In the genomic region with DNA sequence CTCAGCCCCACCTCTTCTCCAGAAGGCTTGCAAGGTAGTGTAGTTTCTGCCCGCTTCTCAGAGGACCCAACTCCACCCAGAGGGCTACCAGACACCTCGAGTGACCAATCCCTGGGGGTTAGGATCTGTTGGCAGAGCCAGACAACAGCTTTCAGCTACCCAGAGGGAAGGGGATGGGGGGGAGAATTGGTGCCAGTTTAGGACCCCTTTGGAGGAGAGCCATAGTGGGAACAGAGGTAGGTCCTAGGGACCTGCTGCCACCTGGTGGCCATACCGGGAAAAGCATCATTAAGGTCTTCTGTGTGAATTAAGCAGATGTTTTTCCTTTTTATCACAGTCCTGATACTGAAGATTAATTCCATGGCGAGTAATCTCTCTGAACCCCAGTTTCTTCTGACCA, we compare ENCODE assay signal across 8 mouse cellular contexts. TPM values are rescaled to one million over a fixed set of nuclear protein-coding genes. Genes with fewer than 3 reads are reported as not detected.
DNase-seq lines count a peak whose midpoint lies in the region; ATAC-seq and TF ChIP-seq lines count a peak whose summit lies in the region.

No protein-coding gene starts in this region.

- H3K36me3 ChIP-seq in heart, embryonic 12.5 days = no peaks in the 10 kb centered on the region
- no peaks in the 10 kb centered on the region for H3K36me3 ChIP-seq in embryonic facial prominence, embryonic 15.5 days
- H3K36me3 ChIP-seq in midbrain, postnatal 0 days (ENCODE audit: insufficient read depth, low read length) = no peaks in the 10 kb centered on the region

- peaks cover 43% of the 10 kb centered on the region for H3K27me3 ChIP-seq in heart, embryonic 12.5 days (replicated peaks)
- H3K27me3 ChIP-seq in embryonic facial prominence, embryonic 15.5 days = no peaks in the 10 kb centered on the region
- no peaks in the 10 kb centered on the region; the same call in none of the 2 replicates for H3K27me3 ChIP-seq in midbrain, postnatal 0 days (ENCODE audit: insufficient read depth, low read length)

- no peak for TF ChIP-seq POLR2A in bone marrow macrophage, adult 2 months (IDR thresholded peaks at IDR 0.05; ENCODE audit: borderline replicate concordance, low read depth, low read length)

- ATAC-seq in heart, embryonic 12.5 days (ENCODE audit: insufficient number of reproducible peaks, low FRiP score) = no peak
- peak; percentile 26; the same call in 1 of the 2 replicates for ATAC-seq in embryonic facial prominence, embryonic 15.5 days (ENCODE audit: insufficient number of reproducible peaks, low FRiP score, low TSS enrichment, low read depth)
- ATAC-seq in midbrain, postnatal 0 days (ENCODE audit: low FRiP score) = no peak

- no peaks in the 10 kb centered on the region for H3K4me1 ChIP-seq in heart, embryonic 12.5 days (replicated peaks)
- H3K4me1 ChIP-seq in bone marrow macrophage, adult 2 months (ENCODE audit: control insufficient read depth, insufficient read depth, low read length) = no peaks in the 10 kb centered on the region
- no peaks in the 10 kb centered on the region for H3K4me1 ChIP-seq in embryonic facial prominence, embryonic 15.5 days
- no peaks in the 10 kb centered on the region for H3K4me1 ChIP-seq in midbrain, postnatal 0 days (ENCODE audit: insufficient read depth, low read length)

- H3K4me3 ChIP-seq in heart, embryonic 12.5 days = no peak overlapping the region
- H3K4me3 ChIP-seq in bone marrow macrophage, adult 2 months (ENCODE audit: insufficient read depth, low read length) = no peak overlapping the region
- no peak overlapping the region for H3K4me3 ChIP-seq in embryonic facial prominence, embryonic 15.5 days (replicated peaks)
- H3K4me3 ChIP-seq in midbrain, postnatal 0 days (ENCODE audit: low read depth, low read length) = no peak overlapping the region

- WGBS in heart, embryonic 12.5 days = 16% methylated on average over 4 of the region's 4 CpGs
- 13% methylated on average over 4 of the region's 4 CpGs for WGBS in embryonic facial prominence, embryonic 15.5 days
- WGBS in midbrain, postnatal 0 days = 20% methylated on average over 4 of the region's 4 CpGs

- peak; percentile 92 for DNase-seq in heart, adult 11 months
- DNase-seq in hindlimb bud, embryonic 11.5 days (ENCODE audit: extremely low spot score, low read depth, low spot score) = peak; percentile 56
- peak; percentile 50 to 55 for DNase-seq in left cerebral cortex, postnatal 10 days (ENCODE audit: extremely low spot score in 1 of 2, low spot score in 2 of 2)
- peak; percentile 82 for DNase-seq in midbrain, postnatal 0 days (ENCODE audit: low spot score)
- peak; percentile 63 to 78 for DNase-seq in spleen, postnatal 14 days (ENCODE audit: low spot score in 2 of 2)

- intact Hi-C loops in left cerebral cortex, postnatal 10 days (cut with DNase I) = loop anchor here (5.0 to 10.0 kb wide), 4 partner anchors 47 to 257 kb away; partner anchors contain the start of gene Pkd2l1

- no peak overlapping the region for H3K9ac ChIP-seq in heart, embryonic 12.5 days
- no peak overlapping the region for H3K9ac ChIP-seq in embryonic facial prominence, embryonic 15.5 days
- H3K9ac ChIP-seq in midbrain, postnatal 0 days (replicated peaks; ENCODE audit: low read length, poor library complexity, severe bottlenecking) = no peak overlapping the region

- peak; percentile 99 for TF ChIP-seq CTCF in bone marrow macrophage, adult 2 months (IDR thresholded peaks at IDR 0.05; ENCODE audit: low read depth, low read length)
- TF ChIP-seq CTCF in midbrain, postnatal 0 days (IDR thresholded peaks at IDR 0.05) = peak; percentile 92

- no peak overlapping the region for H3K4me2 ChIP-seq in heart, embryonic 12.5 days
- no peak overlapping the region for H3K4me2 ChIP-seq in embryonic facial prominence, embryonic 15.5 days (replicated peaks)
- no peak overlapping the region for H3K4me2 ChIP-seq in midbrain, postnatal 0 days (ENCODE audit: low read depth, low read length, poor library complexity, severe bottlenecking)

- no peaks in the 10 kb centered on the region for H3K9me3 ChIP-seq in heart, embryonic 12.5 days (replicated peaks)
- no peaks in the 10 kb centered on the region for H3K9me3 ChIP-seq in embryonic facial prominence, embryonic 15.5 days (replicated peaks)
- no peaks in the 10 kb centered on the region for H3K9me3 ChIP-seq in midbrain, postnatal 0 days (ENCODE audit: low read length)

- no peak overlapping the region for H3K27ac ChIP-seq in heart, embryonic 12.5 days (ENCODE audit: poor library complexity, severe bottlenecking)
- no peak overlapping the region for H3K27ac ChIP-seq in bone marrow macrophage, adult 2 months (ENCODE audit: insufficient read depth, low read depth, low read length)
- H3K27ac ChIP-seq in embryonic facial prominence, embryonic 15.5 days (replicated peaks) = no peak overlapping the region
- no peak overlapping the region for H3K27ac ChIP-seq in midbrain, postnatal 0 days (ENCODE audit: low read depth, low read length)

RNA-seq across cellular contexts. Expression of gene Scd1, which starts 11.3 kb away (rescaled TPM):
- 1.1 and 1.2 TPM in 2 replicates for polyA plus RNA-seq in heart, embryonic 12.5 days (2016; fragmentation: Nextera tagmentation; extraction: Ambion mirVana)
- polyA plus RNA-seq in bone marrow macrophage, adult 2 months (2012; ENCODE audit: insufficient read depth, insufficient read length, missing spikeins) = 1.1 and 2.9 TPM in 2 replicates
- polyA plus RNA-seq in embryonic facial prominence, embryonic 15.5 days (2015; fragmentation: Nextera tagmentation; extraction: Ambion mirVana) = 6.2 and 8.0 TPM in 2 replicates
- total RNA-seq in left cerebral cortex, postnatal 10 days (2021) = 100 to 1,000 TPM; 126 to 130 TPM
- 38.5 and 42.3 TPM in 2 replicates for total RNA-seq in midbrain, postnatal 0 days (2014; rRNA removed)
- polyA plus RNA-seq in midbrain, postnatal 0 days (2015; fragmentation: Nextera tagmentation; extraction: Ambion mirVana) = 7.1 and 7.5 TPM in 2 replicates
